Mouse (Mus musculus): ENCODE measurements at regions not wholly inside any gene's neighbourhood (a gene's known extent, or its start where the extent isn't known, plus 50 kb on each side); places are given as distances from the start of the nearest gene placed in this dataset.

DNA sequence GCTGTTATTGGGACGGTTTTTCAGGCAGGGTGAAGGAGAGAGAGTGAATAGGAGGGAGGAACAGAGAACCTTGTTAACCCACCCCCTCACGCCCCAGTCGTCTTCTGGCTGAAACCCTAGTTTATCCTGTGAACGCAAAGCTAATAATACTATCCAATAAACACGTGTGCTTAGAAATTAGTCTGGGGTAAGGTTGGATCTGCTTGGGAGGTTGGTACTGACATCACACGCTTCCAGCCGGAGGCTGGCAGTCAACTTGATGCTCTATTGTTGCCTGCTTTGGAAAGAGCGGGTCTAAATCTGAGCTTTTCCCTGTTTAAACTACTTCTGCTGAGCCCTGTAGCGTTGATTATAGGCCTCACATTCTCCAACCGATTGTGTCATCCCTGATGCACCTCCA is 138.4 kb upstream of the Mdm1 start:
- H3K4me2 ChIP-seq, result no peak overlapping the region
- H3K4me1 ChIP-seq, result peaks cover 15% of the 10 kb centered on the region; the same call in 1 of the 2 replicates
- H3K9me3 ChIP-seq, result no peaks in the 10 kb centered on the region
- no peaks in the 10 kb centered on the region for H3K27me3 ChIP-seq
- 69% methylated on average over 10 of the region's 10 CpGs for WGBS
- no peak overlapping the region for H3K4me3 ChIP-seq
- no peak for ATAC-seq (ENCODE audit: insufficient number of reproducible peaks, insufficient read depth, low FRiP score, low TSS enrichment, low read depth)
- H3K36me3 ChIP-seq, result no peaks in the 10 kb centered on the region
- H3K9ac ChIP-seq, result no peak overlapping the region
- H3K27ac ChIP-seq, result peak overlapping the region; percentile 2; the same call in 1 of the 2 replicates

DNA sequence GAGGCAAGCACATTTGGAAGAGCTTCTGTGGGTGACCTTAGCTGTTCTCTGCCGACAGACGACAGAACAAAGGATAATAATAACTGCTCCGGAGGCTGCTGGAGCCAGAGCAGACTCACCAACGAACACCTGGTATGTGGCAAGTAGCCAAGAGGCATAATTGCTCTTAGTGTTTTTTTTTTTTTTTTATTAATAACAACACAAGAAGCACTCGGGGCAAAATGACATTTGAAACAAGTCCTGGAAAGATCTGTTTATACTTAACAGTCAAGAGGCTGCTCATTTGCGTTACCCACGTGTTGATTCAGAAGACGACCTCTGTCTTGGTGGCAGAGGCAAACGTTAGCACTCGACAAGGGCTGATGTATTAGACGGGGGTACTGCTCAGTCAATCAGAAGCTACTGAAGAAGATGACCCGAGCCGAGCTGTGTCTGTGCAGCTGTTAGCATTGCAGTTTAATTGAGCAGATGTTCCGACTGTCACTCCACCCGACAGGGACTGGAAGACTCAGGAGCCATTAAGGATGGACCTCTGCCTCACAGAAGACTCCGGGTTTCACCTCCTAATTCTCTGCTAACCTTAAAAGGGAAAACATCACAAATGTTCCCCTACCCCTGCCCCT is 137.8 kb upstream of the Mdm1 start:
- no peaks in the 10 kb centered on the region for H3K36me3 ChIP-seq
- no peak overlapping the region for H3K4me3 ChIP-seq
- 31% methylated on average over 16 of the region's 16 CpGs for WGBS
- H3K4me1 ChIP-seq, result peaks cover 15% of the 10 kb centered on the region; the same call in 1 of the 2 replicates
- H3K27me3 ChIP-seq, result no peaks in the 10 kb centered on the region
- no peak for ATAC-seq (ENCODE audit: insufficient number of reproducible peaks, insufficient read depth, low FRiP score, low TSS enrichment, low read depth)
- H3K4me2 ChIP-seq, result no peak overlapping the region; the same call in 1 of the 2 replicates
- no peak overlapping the region for H3K9ac ChIP-seq
- H3K9me3 ChIP-seq, result 0 out of 2 replicates have a peak, but pooled peaks cover under 1% of the 10 kb centered on the region
- H3K27ac ChIP-seq, result no peak overlapping the region

DNA sequence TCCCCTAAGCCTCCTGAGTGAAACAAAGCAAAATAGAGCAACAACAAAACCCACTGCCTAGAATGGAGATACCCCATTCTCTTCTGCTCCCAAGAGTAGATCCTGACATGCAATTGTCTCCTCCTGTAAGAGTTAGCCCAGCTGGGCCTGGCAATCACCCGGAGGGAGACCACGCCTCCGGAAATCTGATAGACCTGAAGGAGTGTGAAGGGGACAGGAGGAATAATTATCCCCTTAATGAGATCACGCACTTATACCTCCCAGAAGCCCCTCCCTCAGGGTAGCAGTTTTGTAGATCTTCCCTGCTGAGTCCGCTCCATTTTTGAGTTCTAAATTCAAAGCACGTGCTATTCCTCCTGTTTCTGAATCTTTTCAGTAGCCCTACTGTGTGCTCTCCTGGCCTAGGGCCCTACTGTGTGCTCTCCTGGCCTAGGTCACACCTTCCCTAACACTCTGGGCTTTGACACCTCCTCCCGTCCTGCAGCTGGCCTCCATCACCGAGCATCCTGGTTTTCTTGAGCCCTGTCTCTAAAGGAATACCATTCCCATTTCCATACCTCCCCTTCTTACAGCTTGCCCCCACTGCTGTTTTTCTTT is 137.2 kb upstream of the Mdm1 start:
- no peak for ATAC-seq (ENCODE audit: insufficient number of reproducible peaks, insufficient read depth, low FRiP score, low TSS enrichment, low read depth)
- Histone ChIP-seq H3K4me2 (no peak overlapping the region; the same call in 1 of the 2 replicates), H3K27me3 (no peaks in the 10 kb centered on the region), H3K36me3 (no peaks in the 10 kb centered on the region), H3K9ac (no peak overlapping the region), H3K27ac (no peak overlapping the region), H3K4me3 (no peak overlapping the region), H3K9me3 (0 out of 2 replicates have a peak, but pooled peaks cover 4% of the 10 kb centered on the region), H3K4me1 (peaks cover 15% of the 10 kb centered on the region; the same call in 1 of the 2 replicates)
- 59% methylated on average over 8 of the region's 8 CpGs for WGBS

DNA sequence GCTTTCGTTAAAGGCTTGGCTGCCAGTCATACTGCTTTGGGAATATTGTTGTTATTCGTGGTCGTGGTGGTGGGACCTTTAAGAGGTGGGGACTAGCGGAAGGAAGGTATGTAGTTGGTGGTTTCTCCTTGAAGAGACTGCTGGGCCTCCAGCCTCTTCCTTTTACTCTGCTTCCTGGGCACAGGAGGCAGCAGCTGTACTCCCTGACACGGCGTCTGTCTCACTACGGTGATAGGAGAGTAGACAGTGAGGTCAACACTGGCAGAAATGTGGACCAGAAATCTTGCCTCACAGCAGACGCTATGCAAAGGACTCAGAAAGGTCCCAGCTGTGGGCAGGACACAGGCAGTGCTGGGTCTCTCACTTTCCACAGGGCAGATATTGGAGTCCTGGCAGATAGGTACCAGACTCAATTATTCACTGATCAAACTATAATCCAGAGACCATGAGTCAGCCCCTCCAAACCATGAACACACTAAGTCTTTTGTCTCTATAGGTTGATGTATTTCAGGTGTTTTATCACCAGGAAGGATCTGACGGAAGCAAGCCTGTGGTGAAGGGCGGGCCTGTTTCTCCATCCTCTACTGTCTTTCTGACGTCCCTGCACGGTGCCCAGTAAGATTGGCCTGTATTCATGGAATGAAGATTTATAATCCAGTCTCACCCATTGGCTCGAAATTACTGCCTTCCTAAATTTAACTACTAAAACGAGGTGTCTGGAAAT is 134.6 kb upstream of the Mdm1 start:
- Histone ChIP-seq H3K9ac (no peak overlapping the region), H3K9me3 (peaks cover 11% of the 10 kb centered on the region; the same call in 1 of the 2 replicates), H3K4me3 (no peak overlapping the region), H3K36me3 (no peaks in the 10 kb centered on the region), H3K27me3 (no peaks in the 10 kb centered on the region), H3K27ac (no peak overlapping the region), H3K4me1 (peaks cover 15% of the 10 kb centered on the region; the same call in 1 of the 2 replicates), H3K4me2 (no peak overlapping the region)
- ATAC-seq (ENCODE audit: insufficient number of reproducible peaks, insufficient read depth, low FRiP score, low TSS enrichment, low read depth), result no peak
- WGBS, result 76% methylated on average over 14 of the region's 14 CpGs

DNA sequence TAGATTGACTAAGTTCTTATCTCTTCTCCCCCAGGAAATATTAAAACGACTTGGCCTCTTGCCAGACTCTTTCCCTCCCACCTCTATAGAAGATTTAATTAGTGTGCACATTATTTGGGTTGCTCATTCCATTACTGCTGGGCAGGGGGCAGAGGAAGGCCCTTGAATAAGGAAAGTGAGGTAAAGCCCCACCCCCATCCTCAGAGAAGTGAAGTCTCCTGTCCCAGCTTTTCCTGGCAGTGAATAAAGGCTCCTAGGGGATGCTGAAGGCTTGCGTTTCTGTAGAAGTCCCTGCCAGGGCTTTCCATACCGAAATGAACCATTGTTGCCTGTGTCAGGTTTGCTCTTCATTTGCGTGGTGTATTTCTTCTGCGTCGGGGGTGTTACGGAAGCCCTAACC is 133.8 kb upstream of the Mdm1 start:
- Histone ChIP-seq H3K9ac (no peak overlapping the region), H3K9me3 (peaks cover 11% of the 10 kb centered on the region; the same call in 1 of the 2 replicates), H3K4me3 (no peak overlapping the region), H3K36me3 (no peaks in the 10 kb centered on the region), H3K4me1 (peaks cover 15% of the 10 kb centered on the region; the same call in 1 of the 2 replicates), H3K4me2 (no peak overlapping the region), H3K27ac (no peak overlapping the region), H3K27me3 (no peaks in the 10 kb centered on the region)
- 82% methylated on average over 7 of the region's 7 CpGs for WGBS
- no peak for ATAC-seq (ENCODE audit: insufficient number of reproducible peaks, insufficient read depth, low FRiP score, low TSS enrichment, low read depth)

DNA sequence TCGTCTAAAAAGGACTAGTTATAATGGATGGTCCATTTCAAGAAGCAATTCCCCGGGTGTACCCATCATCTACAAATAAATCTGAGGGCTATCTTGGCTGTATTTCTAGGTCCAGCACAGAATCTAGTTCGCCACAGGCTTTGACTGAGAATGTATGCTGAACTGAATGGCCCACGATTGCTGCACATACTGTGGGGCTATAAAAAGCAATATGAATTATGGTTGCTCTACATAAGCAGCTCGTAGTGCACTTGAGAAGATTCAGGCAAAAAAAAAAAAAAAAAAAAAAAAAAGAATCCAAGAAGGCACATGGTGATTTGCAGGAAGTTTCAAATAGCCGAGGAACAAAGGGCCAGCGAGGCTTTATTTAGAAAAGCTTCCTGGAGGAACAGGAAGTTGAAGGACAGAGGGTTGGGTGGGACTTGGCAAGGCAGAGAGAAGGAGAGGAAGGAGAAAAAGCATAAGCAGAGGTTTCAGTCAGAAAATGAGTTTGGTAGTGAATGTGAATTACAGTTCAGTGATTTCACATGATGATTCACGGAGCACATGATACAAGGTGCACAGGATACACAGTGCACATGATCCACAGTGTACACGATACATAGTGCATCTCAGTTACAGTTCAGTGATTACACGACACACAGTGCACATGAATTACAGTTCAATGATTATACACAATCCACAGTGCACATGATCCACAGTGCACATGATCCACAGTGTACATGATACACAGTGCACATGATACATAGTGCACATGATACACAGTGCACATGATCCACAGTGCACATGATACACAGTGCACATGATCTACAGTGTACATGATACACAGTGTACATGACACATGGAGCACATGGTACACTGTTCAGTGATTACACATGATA is 129.7 kb upstream of the Mdm1 start:
- Histone ChIP-seq H3K4me3 (no peak overlapping the region), H3K27me3 (no peaks in the 10 kb centered on the region), H3K9me3 (peaks cover 11% of the 10 kb centered on the region; the same call in 1 of the 2 replicates), H3K27ac (no peak overlapping the region), H3K9ac (no peak overlapping the region), H3K4me1 (0 out of 2 replicates have a peak, but pooled peaks cover under 1% of the 10 kb centered on the region), H3K4me2 (no peak overlapping the region), H3K36me3 (no peaks in the 10 kb centered on the region)
- no peak for ATAC-seq (ENCODE audit: insufficient number of reproducible peaks, insufficient read depth, low FRiP score, low TSS enrichment, low read depth)
- 80% methylated on average over 10 of the region's 10 CpGs for WGBS

DNA sequence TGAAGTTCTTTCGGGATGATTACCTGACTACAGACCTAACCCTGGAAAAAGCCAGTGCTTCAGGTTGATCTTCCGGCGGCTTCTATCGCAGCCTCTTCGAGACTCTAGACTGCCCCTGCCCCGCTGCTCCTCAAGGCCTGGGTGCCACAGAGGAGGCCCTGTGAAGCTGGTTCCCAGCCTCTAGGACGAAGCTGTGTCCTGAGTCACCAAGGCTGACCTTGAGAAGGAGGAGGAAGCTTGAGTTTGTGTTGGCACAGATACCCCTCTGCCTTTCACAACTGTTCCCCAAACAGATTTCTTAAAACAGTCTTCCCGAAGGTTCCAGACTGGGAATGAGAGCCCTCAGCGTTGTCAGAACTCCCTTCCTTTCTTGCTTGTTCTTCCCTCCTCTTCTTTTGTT is 112.8 kb upstream of the Mdm1 start:
- ATAC-seq (ENCODE audit: insufficient number of reproducible peaks, insufficient read depth, low FRiP score, low TSS enrichment, low read depth), result no peak
- Histone ChIP-seq H3K4me1 (no peaks in the 10 kb centered on the region), H3K9me3 (no peaks in the 10 kb centered on the region), H3K27me3 (no peaks in the 10 kb centered on the region), H3K36me3 (no peaks in the 10 kb centered on the region), H3K4me2 (no peak overlapping the region), H3K9ac (no peak overlapping the region), H3K27ac (no peak overlapping the region), H3K4me3 (no peak overlapping the region)
- WGBS, result 87% methylated on average over 9 of the region's 9 CpGs

DNA sequence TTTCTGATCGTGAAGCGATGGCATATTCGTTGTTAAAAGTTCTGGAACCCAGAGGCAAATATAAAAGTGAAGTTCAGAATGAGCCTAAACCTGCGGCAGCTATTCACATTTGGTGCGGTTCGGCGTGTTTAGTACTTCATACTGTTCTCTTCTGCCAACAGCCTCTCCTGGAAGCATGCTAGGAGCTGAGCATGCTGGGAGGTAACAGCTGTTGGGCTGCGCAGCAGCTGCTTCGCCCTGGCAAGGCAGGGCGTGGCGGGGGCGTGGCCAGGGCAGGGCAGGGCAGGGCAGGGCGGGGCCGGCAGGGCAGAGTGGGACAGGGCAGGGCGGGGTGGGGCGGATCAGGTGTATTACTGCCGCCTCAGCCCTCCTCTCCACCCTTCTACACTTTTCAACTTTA is 107.2 kb upstream of the Mdm1 start:
- Histone ChIP-seq H3K4me2 (no peak overlapping the region), H3K4me1 (no peaks in the 10 kb centered on the region), H3K9ac (no peak overlapping the region), H3K9me3 (no peaks in the 10 kb centered on the region), H3K27me3 (no peaks in the 10 kb centered on the region), H3K36me3 (no peaks in the 10 kb centered on the region), H3K27ac (no peak overlapping the region), H3K4me3 (no peak overlapping the region)
- WGBS, result 76% methylated on average over 17 of the region's 17 CpGs
- ATAC-seq (ENCODE audit: insufficient number of reproducible peaks, insufficient read depth, low FRiP score, low TSS enrichment, low read depth), result no peak

DNA sequence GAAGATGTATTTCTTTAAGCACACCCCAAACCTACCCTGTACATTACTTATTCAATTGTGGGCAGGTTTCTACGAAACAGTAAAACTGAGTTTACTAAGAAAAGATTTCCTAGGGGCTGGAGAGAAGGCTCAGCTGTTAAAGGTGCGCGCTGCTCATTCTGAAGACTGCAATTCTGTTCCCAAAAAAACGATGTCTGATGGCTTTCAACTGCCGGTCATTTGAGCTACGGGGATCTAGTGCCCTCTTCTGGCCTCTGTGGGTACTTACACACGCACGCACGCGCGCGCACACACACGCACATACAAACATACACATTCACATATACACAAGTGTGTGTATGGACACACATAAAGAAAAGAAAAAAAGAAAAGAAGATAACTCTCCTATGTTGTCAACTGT is 106.6 kb upstream of the Mdm1 start:
- Histone ChIP-seq H3K4me2 (no peak overlapping the region), H3K9ac (no peak overlapping the region), H3K9me3 (no peaks in the 10 kb centered on the region), H3K36me3 (no peaks in the 10 kb centered on the region), H3K27ac (no peak overlapping the region), H3K4me3 (no peak overlapping the region), H3K27me3 (no peaks in the 10 kb centered on the region), H3K4me1 (no peaks in the 10 kb centered on the region)
- no peak for ATAC-seq (ENCODE audit: insufficient number of reproducible peaks, insufficient read depth, low FRiP score, low TSS enrichment, low read depth)
- 90% methylated on average over 13 of the region's 13 CpGs for WGBS

DNA sequence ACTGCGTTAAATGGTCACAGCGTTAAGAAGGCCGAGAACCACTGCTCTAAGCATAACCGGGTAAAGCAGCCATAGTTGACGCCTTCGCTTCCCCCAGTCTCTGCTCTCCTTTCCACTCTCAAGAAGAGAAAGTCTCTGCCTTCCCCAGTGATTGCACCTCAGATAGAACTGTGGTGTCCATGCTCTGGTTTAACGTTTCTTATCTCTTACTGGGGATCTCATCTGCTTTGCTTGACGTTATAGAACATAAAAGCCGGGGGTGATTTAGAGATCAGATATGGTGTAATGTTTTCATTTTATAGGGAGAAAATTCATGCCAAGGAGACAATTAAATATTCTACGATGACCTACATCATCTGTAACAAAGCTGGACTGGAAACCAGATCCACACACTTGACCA is 103.1 kb upstream of the Mdm1 start:
- H3K4me3 ChIP-seq, result no peak overlapping the region
- H3K27ac ChIP-seq, result no peak overlapping the region
- no peak overlapping the region for H3K9ac ChIP-seq
- H3K4me1 ChIP-seq, result 0 out of 2 replicates have a peak, but pooled peaks cover 1% of the 10 kb centered on the region
- no peak overlapping the region for H3K4me2 ChIP-seq
- 90% methylated on average over 10 of the region's 10 CpGs for WGBS
- ATAC-seq (ENCODE audit: insufficient number of reproducible peaks, insufficient read depth, low FRiP score, low TSS enrichment, low read depth), result no peak
- no peaks in the 10 kb centered on the region for H3K36me3 ChIP-seq
- no peaks in the 10 kb centered on the region for H3K27me3 ChIP-seq
- no peaks in the 10 kb centered on the region for H3K9me3 ChIP-seq

DNA sequence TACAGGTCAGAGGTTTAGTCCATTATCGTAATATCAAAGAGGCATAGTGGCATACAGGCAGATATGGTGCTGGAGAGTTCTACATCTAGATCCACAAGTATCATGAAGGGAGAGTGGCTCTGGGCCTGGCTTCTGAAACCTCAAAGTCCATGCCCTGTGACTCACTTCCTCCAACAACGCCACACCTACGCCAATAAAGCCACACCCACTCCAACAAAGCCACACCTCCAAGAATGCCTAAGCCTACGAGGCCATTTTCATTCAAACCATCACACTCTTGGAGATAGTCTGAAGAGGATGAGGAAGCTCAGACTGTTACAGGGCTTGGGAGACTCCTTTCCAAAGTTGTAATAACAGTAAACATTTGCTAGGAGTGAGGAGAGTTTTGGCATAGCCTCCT is 102.6 kb upstream of the Mdm1 start:
- Histone ChIP-seq H3K4me2 (no peak overlapping the region), H3K27ac (no peak overlapping the region), H3K4me3 (no peak overlapping the region), H3K27me3 (no peaks in the 10 kb centered on the region), H3K9me3 (no peaks in the 10 kb centered on the region), H3K36me3 (no peaks in the 10 kb centered on the region), H3K4me1 (0 out of 2 replicates have a peak, but pooled peaks cover 6% of the 10 kb centered on the region), H3K9ac (no peak overlapping the region)
- ATAC-seq (ENCODE audit: insufficient number of reproducible peaks, insufficient read depth, low FRiP score, low TSS enrichment, low read depth), result no peak
- 85% methylated on average over 4 of the region's 4 CpGs for WGBS

Measured in embryonic facial prominence, embryonic 13.5 days (tissue).